ENCODE assay signal across 14 mouse cellular contexts in the genomic region with DNA sequence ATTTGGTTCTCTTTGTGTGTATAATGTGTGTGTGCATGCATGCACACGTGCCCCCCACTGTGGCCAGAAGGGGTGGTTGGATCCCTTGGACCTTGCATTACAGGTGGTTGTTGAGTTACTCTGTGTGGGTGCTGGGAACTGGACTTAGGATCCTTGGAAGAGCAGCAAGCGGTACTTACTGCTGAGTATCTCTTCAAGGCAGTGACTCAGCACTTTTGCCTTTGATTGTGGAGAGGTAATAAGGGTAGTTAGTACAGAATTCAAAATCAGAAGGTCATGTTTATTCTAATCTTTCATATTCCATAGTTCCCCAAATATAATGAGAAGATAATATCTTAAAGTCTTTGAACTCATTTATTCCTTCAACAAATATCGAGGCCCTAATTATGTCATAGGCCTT. TPM values are rescaled to one million over a fixed set of nuclear protein-coding genes. Genes with fewer than 3 reads are reported as not detected.
"Had no signal": no experiment of that assay in that cellular context is flagged by ENCODE, and none has a peak within 500 bp of the region (broad histone marks: within the 10 kb centered on the region; RNA-seq: fewer than 3 reads in every experiment).

No protein-coding gene starts in this region.

- ATAC-seq: intestine, postnatal 0 days; midbrain, embryonic 16.5 days had no signal

- DNase-seq: kidney, postnatal 4 days; lung, embryonic 14.5 days; lung, postnatal 14 days; right cerebral cortex, postnatal 14 days; thymus, postnatal 4 days had no signal

- H3K4me1 ChIP-seq: kidney, embryonic 15.5 days; limb, embryonic 13.5 days; midbrain, embryonic 12.5 days; neural tube, embryonic 13.5 days had no signal

- H3K4me3 ChIP-seq: kidney, embryonic 15.5 days; layer of hippocampus, adult 2 months; limb, embryonic 13.5 days; liver, embryonic 15.5 days; midbrain, embryonic 12.5 days; neural tube, embryonic 13.5 days had no signal

- H3K9ac ChIP-seq: kidney, embryonic 15.5 days; limb, embryonic 13.5 days; liver, embryonic 15.5 days; lung, embryonic 14.5 days; midbrain, embryonic 12.5 days; neural tube, embryonic 13.5 days had no signal

- H3K4me2 ChIP-seq: kidney, embryonic 15.5 days; limb, embryonic 13.5 days; liver, embryonic 15.5 days; lung, embryonic 14.5 days; midbrain, embryonic 12.5 days; neural tube, embryonic 13.5 days had no signal

- H3K27ac ChIP-seq: kidney, embryonic 15.5 days; layer of hippocampus, adult 2 months; limb, embryonic 13.5 days; liver, embryonic 15.5 days; midbrain, embryonic 12.5 days; neural tube, embryonic 13.5 days had no signal

- H3K9me3 ChIP-seq: kidney, embryonic 15.5 days; limb, embryonic 13.5 days; liver, embryonic 15.5 days; midbrain, embryonic 12.5 days; neural tube, embryonic 13.5 days had no signal

- H3K27me3 ChIP-seq: kidney, embryonic 15.5 days; limb, embryonic 13.5 days; liver, embryonic 15.5 days; midbrain, embryonic 12.5 days; neural tube, embryonic 13.5 days had no signal

RNA-seq across cellular contexts. Expression of a gene that starts 13.4 kb away (rescaled TPM):
- total RNA-seq: megakaryocyte-erythroid progenitor cell, adult 5-6 weeks had no signal
